Mouse (Mus musculus): ENCODE measurements around the gene Arpc4. TPM values are rescaled to one million over a fixed set of nuclear protein-coding genes. Genes with fewer than 3 reads are reported as not detected.

Arpc4 gene
- polyA plus RNA-seq, 1 experiment = 14.4 TPM

GRCm38 (mm10) chr6:113392387-113393071 is 14.6 kb downstream of the Arpc4 start:
- peak overlapping the region; percentile 58 for H3K27ac ChIP-seq (ENCODE audit: control insufficient read depth, insufficient read depth, low read depth, low read length)

DNA sequence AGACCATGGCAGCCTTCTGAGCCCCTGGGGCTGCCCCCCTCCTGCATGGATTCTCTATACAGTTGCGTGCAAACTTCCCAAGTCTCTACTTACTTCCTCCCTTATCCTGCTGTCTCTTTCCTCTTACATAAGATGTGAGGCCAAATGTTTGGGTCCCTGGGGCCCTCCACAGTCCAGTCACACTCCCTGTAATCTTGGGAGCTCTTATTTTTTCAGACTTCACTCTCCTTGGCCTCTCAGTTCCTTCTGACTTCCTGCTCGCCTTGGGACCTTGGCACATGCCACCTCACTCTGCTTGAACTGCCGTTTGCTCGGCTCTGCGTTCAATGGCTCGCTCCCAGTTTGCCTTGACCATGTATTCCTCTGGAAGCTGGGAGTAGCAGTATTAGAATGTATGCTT is 16.0 kb downstream of the Arpc4 start:
- no peak overlapping the region for H3K27ac ChIP-seq (ENCODE audit: control insufficient read depth, insufficient read depth, low read depth, low read length)
- peak overlapping the region; percentile 89 for H3K4me3 ChIP-seq (ENCODE audit: control insufficient read depth, low read depth, low read length)
- H3K36me3 ChIP-seq (ENCODE audit: control insufficient read depth, insufficient read depth, low read length) = no peaks in the 10 kb centered on the region; the same call in 1 of the 2 replicates
- peaks cover 9% of the 10 kb centered on the region for H3K4me1 ChIP-seq (ENCODE audit: control insufficient read depth, insufficient read depth, low read length)
- no peaks in the 10 kb centered on the region for H3K27me3 ChIP-seq (ENCODE audit: control insufficient read depth, insufficient read depth, low read length)
- no peak for TF ChIP-seq POLR2A (IDR thresholded peaks at IDR 0.05; ENCODE audit: control insufficient read depth, low read depth, low read length)
- no peak for TF ChIP-seq CTCF (IDR thresholded peaks at IDR 0.05; ENCODE audit: control insufficient read depth, insufficient read depth, insufficient replicate concordance, low read depth, low read length)

More at GRCm38 (mm10) chr6:113392387-113393071, 14.6 kb downstream of the Arpc4 start:
- Histone ChIP-seq H3K36me3 (ENCODE audit: control insufficient read depth, insufficient read depth, low read length) (peaks cover under 1% of the 10 kb centered on the region), H3K27me3 (ENCODE audit: control insufficient read depth, insufficient read depth, low read length) (no peaks in the 10 kb centered on the region), H3K4me1 (ENCODE audit: control insufficient read depth, insufficient read depth, low read length) (peaks cover 9% of the 10 kb centered on the region), H3K4me3 (ENCODE audit: control insufficient read depth, low read depth, low read length) (peak overlapping the region; percentile 89)
- peak; percentile 75; the same call in 1 of the 2 replicates for TF ChIP-seq POLR2A (IDR thresholded peaks at IDR 0.05; ENCODE audit: control insufficient read depth, low read depth, low read length)
- TF ChIP-seq CTCF (IDR thresholded peaks at IDR 0.05; ENCODE audit: control insufficient read depth, insufficient read depth, insufficient replicate concordance, low read depth, low read length) = no peak

- TF ChIP-seq CTCF (IDR thresholded peaks at IDR 0.05; ENCODE audit: control insufficient read depth, insufficient read depth, insufficient replicate concordance, low read depth, low read length) (no peak), POLR2A (IDR thresholded peaks at IDR 0.05; ENCODE audit: control insufficient read depth, low read depth, low read length) (no peak)
- Histone ChIP-seq H3K27me3 (ENCODE audit: control insufficient read depth, insufficient read depth, low read length) (no peaks in the 10 kb centered on the region), H3K4me1 (ENCODE audit: control insufficient read depth, insufficient read depth, low read length) (peaks cover 9% of the 10 kb centered on the region), H3K4me3 (ENCODE audit: control insufficient read depth, low read depth, low read length) (peak overlapping the region; percentile 2; the same call in 1 of the 2 replicates), H3K27ac (ENCODE audit: control insufficient read depth, insufficient read depth, low read depth, low read length) (no peak overlapping the region), H3K36me3 (ENCODE audit: control insufficient read depth, insufficient read depth, low read length) (no peaks in the 10 kb centered on the region; the same call in 1 of the 2 replicates)
These were observed 16.9 kb downstream of the Arpc4 start for GRCm38 (mm10) chr6:113394811-113395210.

- H3K4me1 ChIP-seq (ENCODE audit: control insufficient read depth, insufficient read depth, low read length) = peaks cover 9% of the 10 kb centered on the region
- no peak for TF ChIP-seq CTCF (IDR thresholded peaks at IDR 0.05; ENCODE audit: control insufficient read depth, insufficient read depth, insufficient replicate concordance, low read depth, low read length)
- TF ChIP-seq POLR2A (IDR thresholded peaks at IDR 0.05; ENCODE audit: control insufficient read depth, low read depth, low read length) = no peak
- no peaks in the 10 kb centered on the region for H3K27me3 ChIP-seq (ENCODE audit: control insufficient read depth, insufficient read depth, low read length)
- H3K27ac ChIP-seq (ENCODE audit: control insufficient read depth, insufficient read depth, low read depth, low read length) = no peak overlapping the region
- no peak overlapping the region for H3K4me3 ChIP-seq (ENCODE audit: control insufficient read depth, low read depth, low read length)
- no peaks in the 10 kb centered on the region for H3K36me3 ChIP-seq (ENCODE audit: control insufficient read depth, insufficient read depth, low read length)
These were observed 17.6 kb downstream of the Arpc4 start for GRCm38 (mm10) chr6:113395501-113395900.

DNA sequence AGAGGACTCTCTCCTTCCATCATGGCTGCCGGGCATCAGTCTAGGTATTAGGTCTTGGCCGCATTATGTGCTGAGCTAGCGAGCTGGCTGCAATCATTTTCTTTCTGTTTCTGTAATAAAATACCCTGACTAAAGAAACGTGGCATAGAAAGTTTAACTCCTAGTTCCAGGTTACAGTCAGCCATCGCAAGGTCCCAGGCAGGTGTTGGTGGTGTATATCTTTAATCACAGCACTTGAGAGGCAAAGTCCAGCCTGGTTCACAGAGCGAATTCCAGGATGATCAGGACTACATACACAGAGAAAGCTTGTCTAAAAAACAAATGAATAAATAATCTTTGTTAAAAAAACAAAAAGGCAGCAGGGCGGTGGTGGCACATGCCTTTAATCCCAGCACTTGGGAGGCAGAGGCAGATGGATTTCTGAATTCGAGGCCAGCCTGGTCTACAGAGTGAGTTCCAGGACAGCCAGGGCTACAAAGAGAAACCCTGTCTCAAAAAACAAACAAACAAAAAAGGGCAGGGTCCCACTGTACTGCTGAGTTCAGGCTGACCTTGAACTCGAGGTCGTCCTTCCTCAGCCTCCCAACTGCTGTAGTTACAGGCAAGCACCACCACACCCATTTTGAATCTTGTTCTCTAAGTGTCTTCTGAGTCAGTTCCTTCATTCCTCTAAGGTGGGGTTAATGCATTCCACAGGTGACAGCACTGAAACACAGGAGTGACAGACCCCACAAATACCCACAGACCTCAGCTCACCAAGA is 18.5 kb downstream of the Arpc4 start:
- no peak overlapping the region for H3K27ac ChIP-seq (ENCODE audit: control insufficient read depth, insufficient read depth, low read depth, low read length)
- H3K4me3 ChIP-seq (ENCODE audit: control insufficient read depth, low read depth, low read length) = no peak overlapping the region
- no peaks in the 10 kb centered on the region for H3K36me3 ChIP-seq (ENCODE audit: control insufficient read depth, insufficient read depth, low read length)
- TF ChIP-seq CTCF (IDR thresholded peaks at IDR 0.05; ENCODE audit: control insufficient read depth, insufficient read depth, insufficient replicate concordance, low read depth, low read length) = no peak
- no peak for TF ChIP-seq POLR2A (IDR thresholded peaks at IDR 0.05; ENCODE audit: control insufficient read depth, low read depth, low read length)
- H3K27me3 ChIP-seq (ENCODE audit: control insufficient read depth, insufficient read depth, low read length) = no peaks in the 10 kb centered on the region
- H3K4me1 ChIP-seq (ENCODE audit: control insufficient read depth, insufficient read depth, low read length) = peaks cover 9% of the 10 kb centered on the region

- H3K27ac ChIP-seq (ENCODE audit: control insufficient read depth, insufficient read depth, low read depth, low read length) = no peak overlapping the region
- no peak overlapping the region for H3K4me3 ChIP-seq (ENCODE audit: control insufficient read depth, low read depth, low read length)
- no peaks in the 10 kb centered on the region for H3K4me1 ChIP-seq (ENCODE audit: control insufficient read depth, insufficient read depth, low read length)
- no peaks in the 10 kb centered on the region; the same call in 1 of the 2 replicates for H3K36me3 ChIP-seq (ENCODE audit: control insufficient read depth, insufficient read depth, low read length)
- no peak for TF ChIP-seq CTCF (IDR thresholded peaks at IDR 0.05; ENCODE audit: control insufficient read depth, insufficient read depth, insufficient replicate concordance, low read depth, low read length)
- no peak for TF ChIP-seq POLR2A (IDR thresholded peaks at IDR 0.05; ENCODE audit: control insufficient read depth, low read depth, low read length)
- no peaks in the 10 kb centered on the region for H3K27me3 ChIP-seq (ENCODE audit: control insufficient read depth, insufficient read depth, low read length)
These were observed 24.2 kb downstream of the Arpc4 start for GRCm38 (mm10) chr6:113402094-113402493.
